Mouse (Mus musculus): ENCODE results near the gene Plppr2. TPM values are rescaled to one million over a fixed set of nuclear protein-coding genes. Genes with fewer than 3 reads are reported as not detected.

Gene Plppr2
- polyA plus RNA-seq, 1 experiment from 2014 or later: 10.5 TPM

DNA sequence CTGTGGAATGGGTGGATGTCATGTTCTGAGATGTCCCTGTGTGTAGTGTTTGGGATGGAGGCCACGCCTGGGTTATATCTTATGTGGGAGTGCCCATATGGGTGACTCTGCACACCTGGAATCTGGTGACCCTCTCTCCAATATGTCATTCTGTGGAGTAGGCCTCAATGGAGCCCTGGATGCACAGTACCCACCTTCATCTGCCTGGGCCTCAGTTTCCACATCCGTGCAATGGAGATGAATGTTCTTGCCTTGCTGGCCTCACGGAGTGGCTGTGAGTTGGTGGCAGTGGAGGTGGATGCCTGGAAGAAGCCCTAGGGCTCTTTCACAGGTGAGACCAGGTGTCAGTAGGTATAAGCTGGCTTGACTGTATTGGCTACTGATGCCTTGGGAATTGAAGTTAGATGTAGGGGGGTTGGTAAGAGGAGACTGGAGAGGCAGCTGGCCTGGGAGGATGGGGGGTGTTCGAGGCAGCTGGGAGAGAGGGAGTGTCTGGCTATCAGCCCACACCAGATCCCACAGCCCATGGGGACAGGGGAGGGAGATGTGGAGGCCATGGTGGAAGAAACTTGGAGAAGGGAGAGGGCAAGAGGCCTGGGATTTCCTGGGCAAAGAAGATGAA, 1.5 kb downstream of the Plppr2 start:
- WGBS: 85% methylated on average over 4 of the region's 4 CpGs
- Histone ChIP-seq H3K27me3 (replicated peaks; ENCODE audit: control insufficient read depth, insufficient read depth, low read length) (no peaks in the 10 kb centered on the region), H3K4me1 (ENCODE audit: control insufficient read depth, insufficient read depth, low read length) (no peaks in the 10 kb centered on the region; the same call in 1 of the 2 replicates), H3K36me3 (ENCODE audit: control insufficient read depth, insufficient read depth, low read length) (no peaks in the 10 kb centered on the region), H3K9ac (ENCODE audit: low read depth, low read length) (no peak overlapping the region), H3K4me3 (ENCODE audit: low read depth, low read length) (no peak overlapping the region), H3K9me3 (ENCODE audit: control insufficient read depth, low read length) (no peaks in the 10 kb centered on the region), H3K4me2 (ENCODE audit: low read depth, low read length) (no peak overlapping the region), H3K27ac (replicated peaks; ENCODE audit: low read depth, low read length) (no peak overlapping the region)
- ATAC-seq (ENCODE audit: low read depth) (no peak), DNase-seq (ENCODE audit: low spot score) (no peak)

DNA sequence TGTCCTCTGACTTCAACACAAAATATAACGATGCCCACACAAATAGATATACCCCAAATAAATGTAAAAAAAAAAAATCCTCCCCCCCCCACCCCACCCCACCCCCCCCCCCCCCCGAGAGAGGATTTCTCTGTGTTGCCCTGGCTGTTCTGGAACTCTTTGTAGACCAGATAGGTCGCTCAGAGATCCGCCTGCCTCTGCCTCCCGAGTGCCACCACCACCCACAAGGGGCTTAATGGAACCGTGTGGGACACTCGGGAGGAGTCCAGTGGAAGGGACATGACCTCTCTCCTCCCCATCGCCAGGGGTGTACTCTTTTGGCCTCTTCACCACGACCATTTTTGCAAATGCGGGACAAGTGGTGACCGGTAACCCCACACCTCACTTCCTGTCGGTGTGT, 6.2 kb downstream of the Plppr2 start:
- DNase-seq (ENCODE audit: low spot score) (no peak), ATAC-seq (ENCODE audit: low read depth) (no peak)
- no peak overlapping the region for H3K9ac ChIP-seq (ENCODE audit: low read depth, low read length)
- H3K4me3 ChIP-seq (ENCODE audit: low read depth, low read length): no peak overlapping the region
- WGBS: 82% methylated on average over 4 of the region's 12 CpGs
- peaks cover 3% of the 10 kb centered on the region; the same call in 1 of the 2 replicates for H3K27me3 ChIP-seq (replicated peaks; ENCODE audit: control insufficient read depth, insufficient read depth, low read length)
- H3K36me3 ChIP-seq (ENCODE audit: control insufficient read depth, insufficient read depth, low read length): 0 out of 2 replicates have a peak, but pooled peaks cover 3% of the 10 kb centered on the region
- H3K9me3 ChIP-seq (ENCODE audit: control insufficient read depth, low read length): no peaks in the 10 kb centered on the region
- H3K4me1 ChIP-seq (ENCODE audit: control insufficient read depth, insufficient read depth, low read length): no peaks in the 10 kb centered on the region
- no peak overlapping the region for H3K4me2 ChIP-seq (ENCODE audit: low read depth, low read length)
- no peak overlapping the region for H3K27ac ChIP-seq (replicated peaks; ENCODE audit: low read depth, low read length)

GRCm38 (mm10) chr9:21943638-21944037, 6.8 kb downstream of the Plppr2 start:
- H3K36me3 ChIP-seq (ENCODE audit: control insufficient read depth, insufficient read depth, low read length): 0 out of 2 replicates have a peak, but pooled peaks cover 3% of the 10 kb centered on the region
- ATAC-seq (ENCODE audit: low read depth) (no peak), DNase-seq (ENCODE audit: low spot score) (no peak)
- H3K9ac ChIP-seq (ENCODE audit: low read depth, low read length): no peak overlapping the region
- H3K4me1 ChIP-seq (ENCODE audit: control insufficient read depth, insufficient read depth, low read length): no peaks in the 10 kb centered on the region
- H3K27ac ChIP-seq (replicated peaks; ENCODE audit: low read depth, low read length): no peak overlapping the region
- WGBS: 52% methylated on average over 11 of the region's 12 CpGs
- H3K27me3 ChIP-seq (replicated peaks; ENCODE audit: control insufficient read depth, insufficient read depth, low read length): peaks cover 3% of the 10 kb centered on the region; the same call in 1 of the 2 replicates
- no peak overlapping the region for H3K4me2 ChIP-seq (ENCODE audit: low read depth, low read length)
- no peak overlapping the region for H3K4me3 ChIP-seq (ENCODE audit: low read depth, low read length)
- no peaks in the 10 kb centered on the region for H3K9me3 ChIP-seq (ENCODE audit: control insufficient read depth, low read length)

- no peak overlapping the region for H3K27ac ChIP-seq (replicated peaks; ENCODE audit: low read depth, low read length)
- no peaks in the 10 kb centered on the region for H3K4me1 ChIP-seq (ENCODE audit: control insufficient read depth, insufficient read depth, low read length)
- WGBS: 22% methylated on average over 23 of the region's 23 CpGs
- H3K36me3 ChIP-seq (ENCODE audit: control insufficient read depth, insufficient read depth, low read length): 0 out of 2 replicates have a peak, but pooled peaks cover 3% of the 10 kb centered on the region
- H3K27me3 ChIP-seq (replicated peaks; ENCODE audit: control insufficient read depth, insufficient read depth, low read length): peaks cover 3% of the 10 kb centered on the region; the same call in 1 of the 2 replicates
- ATAC-seq (ENCODE audit: low read depth): no peak
- no peak overlapping the region for H3K9ac ChIP-seq (ENCODE audit: low read depth, low read length)
- no peak for DNase-seq (ENCODE audit: low spot score)
- H3K9me3 ChIP-seq (ENCODE audit: control insufficient read depth, low read length): no peaks in the 10 kb centered on the region
- no peak overlapping the region for H3K4me2 ChIP-seq (ENCODE audit: low read depth, low read length)
- no peak overlapping the region for H3K4me3 ChIP-seq (ENCODE audit: low read depth, low read length)
Measured at GRCm38 (mm10) chr9:21944267-21944666, 7.4 kb downstream of the Plppr2 start.

GRCm38 (mm10) chr9:21947540-21948130, 10.8 kb downstream of the Plppr2 start:
- no peak for DNase-seq (ENCODE audit: low spot score)
- no peak overlapping the region for H3K4me2 ChIP-seq (ENCODE audit: low read depth, low read length)
- no peaks in the 10 kb centered on the region for H3K4me1 ChIP-seq (ENCODE audit: control insufficient read depth, insufficient read depth, low read length)
- no peak overlapping the region for H3K9ac ChIP-seq (ENCODE audit: low read depth, low read length)
- WGBS: 8% methylated on average over 8 of the region's 28 CpGs
- H3K36me3 ChIP-seq (ENCODE audit: control insufficient read depth, insufficient read depth, low read length): 0 out of 2 replicates have a peak, but pooled peaks cover 3% of the 10 kb centered on the region
- H3K9me3 ChIP-seq (ENCODE audit: control insufficient read depth, low read length): no peaks in the 10 kb centered on the region
- H3K27ac ChIP-seq (replicated peaks; ENCODE audit: low read depth, low read length): no peak overlapping the region
- H3K27me3 ChIP-seq (replicated peaks; ENCODE audit: control insufficient read depth, insufficient read depth, low read length): peaks cover 3% of the 10 kb centered on the region; the same call in 1 of the 2 replicates
- no peak for ATAC-seq (ENCODE audit: low read depth)
- H3K4me3 ChIP-seq (ENCODE audit: low read depth, low read length): no peak overlapping the region

GRCm38 (mm10) chr9:21948146-21948545, 11.3 kb downstream of the Plppr2 start:
- H3K27me3 ChIP-seq (replicated peaks; ENCODE audit: control insufficient read depth, insufficient read depth, low read length): peaks cover 3% of the 10 kb centered on the region; the same call in 1 of the 2 replicates
- no peak overlapping the region for H3K9ac ChIP-seq (ENCODE audit: low read depth, low read length)
- DNase-seq (ENCODE audit: low spot score) (no peak), ATAC-seq (ENCODE audit: low read depth) (no peak)
- no peaks in the 10 kb centered on the region for H3K4me1 ChIP-seq (ENCODE audit: control insufficient read depth, insufficient read depth, low read length)
- H3K4me3 ChIP-seq (ENCODE audit: low read depth, low read length): no peak overlapping the region
- H3K27ac ChIP-seq (replicated peaks; ENCODE audit: low read depth, low read length): no peak overlapping the region
- H3K4me2 ChIP-seq (ENCODE audit: low read depth, low read length): no peak overlapping the region
- WGBS: 55% methylated on average over 8 of the region's 8 CpGs
- no peaks in the 10 kb centered on the region for H3K9me3 ChIP-seq (ENCODE audit: control insufficient read depth, low read length)
- 0 out of 2 replicates have a peak, but pooled peaks cover 3% of the 10 kb centered on the region for H3K36me3 ChIP-seq (ENCODE audit: control insufficient read depth, insufficient read depth, low read length)

DNA sequence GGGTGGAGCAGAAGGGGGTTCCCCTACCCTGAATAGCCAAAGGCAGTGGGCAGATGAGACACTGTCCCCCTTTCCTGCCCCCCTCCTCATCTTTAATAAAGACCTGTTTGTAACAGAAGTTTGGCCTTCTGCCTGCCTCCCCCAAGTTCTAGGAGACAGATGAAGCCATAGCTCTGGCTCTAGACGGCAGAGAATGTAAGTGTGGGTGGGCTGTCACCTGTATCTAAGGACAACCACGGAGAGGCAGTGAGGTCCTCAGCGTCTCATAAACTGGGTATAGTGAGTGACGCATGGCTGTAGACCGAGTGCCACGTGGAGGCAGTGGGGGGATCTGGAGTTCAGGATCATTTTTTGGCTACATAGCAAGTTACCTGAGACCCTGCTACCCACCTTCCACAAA, 12.0 kb downstream of the Plppr2 start:
- WGBS: 69% methylated on average over 6 of the region's 6 CpGs

DNA sequence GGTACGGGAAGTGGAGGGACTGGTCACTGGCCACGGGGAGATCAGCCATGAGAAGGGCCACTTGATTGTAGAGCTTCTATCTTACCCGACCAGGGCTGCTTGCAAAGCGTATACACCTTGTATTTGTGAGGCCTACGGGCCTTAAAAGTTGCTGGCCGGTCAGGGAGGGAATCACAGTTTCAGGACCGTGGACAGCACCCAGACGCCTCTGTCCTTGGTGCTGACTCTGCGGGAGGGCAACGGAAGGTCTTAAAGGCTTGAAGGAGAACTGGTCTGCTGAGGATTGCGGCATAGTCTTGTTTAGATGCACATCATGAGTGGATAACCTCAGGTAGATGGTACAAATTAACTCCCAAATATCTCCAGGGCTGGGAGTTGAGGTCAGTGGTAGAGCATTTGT, 13.5 kb downstream of the Plppr2 start:
- no peak overlapping the region for H3K9ac ChIP-seq (ENCODE audit: low read depth, low read length)
- 15% methylated on average over 11 of the region's 11 CpGs for whole genome bisulfite sequencing
- no peak overlapping the region for H3K4me3 ChIP-seq (ENCODE audit: low read depth, low read length)
- ATAC-seq (ENCODE audit: low read depth) (no peak), DNase-seq (ENCODE audit: low spot score) (no peak)
- no peaks in the 10 kb centered on the region for H3K4me1 ChIP-seq (ENCODE audit: control insufficient read depth, insufficient read depth, low read length)
- H3K27me3 ChIP-seq (replicated peaks; ENCODE audit: control insufficient read depth, insufficient read depth, low read length): peaks cover 3% of the 10 kb centered on the region; the same call in 1 of the 2 replicates
- H3K36me3 ChIP-seq (ENCODE audit: control insufficient read depth, insufficient read depth, low read length): 0 out of 2 replicates have a peak, but pooled peaks cover 3% of the 10 kb centered on the region
- H3K9me3 ChIP-seq (ENCODE audit: control insufficient read depth, low read length): no peaks in the 10 kb centered on the region
- H3K4me2 ChIP-seq (ENCODE audit: low read depth, low read length): no peak overlapping the region
- H3K27ac ChIP-seq (replicated peaks; ENCODE audit: low read depth, low read length): no peak overlapping the region

More for the DNA sequence above, 12.0 kb downstream of the Plppr2 start:
- Histone ChIP-seq H3K4me1 (ENCODE audit: control insufficient read depth, insufficient read depth, low read length) (no peaks in the 10 kb centered on the region), H3K9me3 (ENCODE audit: control insufficient read depth, low read length) (no peaks in the 10 kb centered on the region), H3K9ac (ENCODE audit: low read depth, low read length) (no peak overlapping the region), H3K36me3 (ENCODE audit: control insufficient read depth, insufficient read depth, low read length) (0 out of 2 replicates have a peak, but pooled peaks cover 3% of the 10 kb centered on the region), H3K27ac (replicated peaks; ENCODE audit: low read depth, low read length) (no peak overlapping the region), H3K4me2 (ENCODE audit: low read depth, low read length) (no peak overlapping the region), H3K4me3 (ENCODE audit: low read depth, low read length) (no peak overlapping the region), H3K27me3 (replicated peaks; ENCODE audit: control insufficient read depth, insufficient read depth, low read length) (peaks cover 3% of the 10 kb centered on the region; the same call in 1 of the 2 replicates)
- ATAC-seq (ENCODE audit: low read depth) (no peak), DNase-seq (ENCODE audit: low spot score) (no peak)

Data from embryonic facial prominence, embryonic 14.5 days (tissue).